Mouse (Mus musculus): ENCODE results near the gene Nup93.

The Nup93 gene

GRCm38 (mm10) chr8:94266344-94267191 lies 52.2 kb downstream of the Nup93 start:
- DNase-seq (ENCODE audit: low spot score in 2 of 2): peak in 1 of 2 experiments; percentile 55

- DNase-seq (ENCODE audit: low spot score in 2 of 2): peak in 1 of 2 experiments; percentile 24
These were observed 54.1 kb downstream of the Nup93 start for GRCm38 (mm10) chr8:94268359-94268890.

- DNase-seq (ENCODE audit: low spot score in 2 of 2): no peak
These were observed 55.9 kb downstream of the Nup93 start for GRCm38 (mm10) chr8:94270309-94270708.

- DNase-seq (ENCODE audit: low spot score in 2 of 2): no peak
These were observed 56.7 kb downstream of the Nup93 start for GRCm38 (mm10) chr8:94271102-94271501.

- no peak for DNase-seq (ENCODE audit: low spot score in 2 of 2)
These were observed 58.2 kb downstream of the Nup93 start for GRCm38 (mm10) chr8:94272612-94273011.

- no peak for DNase-seq (ENCODE audit: low spot score in 2 of 2)
These were observed 59.0 kb downstream of the Nup93 start for GRCm38 (mm10) chr8:94273289-94273850.

GRCm38 (mm10) chr8:94274030-94274429 lies 59.7 kb downstream of the Nup93 start:
- DNase-seq (ENCODE audit: low spot score in 2 of 2): peak in 1 of 2 experiments; percentile 47

- DNase-seq (ENCODE audit: low spot score in 2 of 2): no peak
These were observed 63.9 kb downstream of the Nup93 start for GRCm38 (mm10) chr8:94278295-94278694.

GRCm38 (mm10) chr8:94280001-94280613 lies 65.7 kb downstream of the Nup93 start:
- no peak for DNase-seq (ENCODE audit: low spot score in 2 of 2)

GRCm38 (mm10) chr8:94282453-94282985 lies 68.2 kb downstream of the Nup93 start:
- DNase-seq (ENCODE audit: low spot score in 2 of 2): no peak

GRCm38 (mm10) chr8:94284204-94284603 lies 69.8 kb downstream of the Nup93 start:
- DNase-seq (ENCODE audit: low spot score in 2 of 2): no peak

- peak in 1 of 2 experiments; percentile 51 for DNase-seq (ENCODE audit: low spot score in 2 of 2)
These were observed 76.2 kb downstream of the Nup93 start for GRCm38 (mm10) chr8:94290606-94291005.

GRCm38 (mm10) chr8:94292072-94292471 lies 77.7 kb downstream of the Nup93 start:
- DNase-seq (ENCODE audit: low spot score in 2 of 2): no peak

GRCm38 (mm10) chr8:94292626-94293025 lies 78.3 kb downstream of the Nup93 start:
- DNase-seq (ENCODE audit: low spot score in 2 of 2): no peak

- peak in 1 of 2 experiments; percentile 42 for DNase-seq (ENCODE audit: low spot score in 2 of 2)
These were observed 81.3 kb downstream of the Nup93 start for GRCm38 (mm10) chr8:94295687-94296086.

GRCm38 (mm10) chr8:94296312-94296991 lies 82.1 kb downstream of the Nup93 start:
- no peak for DNase-seq (ENCODE audit: low spot score in 2 of 2)

GRCm38 (mm10) chr8:94297101-94297500 lies 82.7 kb downstream of the Nup93 start:
- DNase-seq (ENCODE audit: low spot score in 2 of 2): no peak

GRCm38 (mm10) chr8:94300809-94301208 lies 86.4 kb downstream of the Nup93 start:
- no peak for DNase-seq (ENCODE audit: low spot score in 2 of 2)

- no peak for DNase-seq (ENCODE audit: low spot score in 2 of 2)
These were observed 90.0 kb downstream of the Nup93 start for GRCm38 (mm10) chr8:94304412-94304811.

GRCm38 (mm10) chr8:94306989-94307513 lies 92.7 kb downstream of the Nup93 start:
- DNase-seq (ENCODE audit: low spot score in 2 of 2): no peak

GRCm38 (mm10) chr8:94307652-94308051 lies 93.3 kb downstream of the Nup93 start:
- no peak for DNase-seq (ENCODE audit: low spot score in 2 of 2)
